Mouse (Mus musculus): ENCODE data around the gene Hes3.

DNA sequence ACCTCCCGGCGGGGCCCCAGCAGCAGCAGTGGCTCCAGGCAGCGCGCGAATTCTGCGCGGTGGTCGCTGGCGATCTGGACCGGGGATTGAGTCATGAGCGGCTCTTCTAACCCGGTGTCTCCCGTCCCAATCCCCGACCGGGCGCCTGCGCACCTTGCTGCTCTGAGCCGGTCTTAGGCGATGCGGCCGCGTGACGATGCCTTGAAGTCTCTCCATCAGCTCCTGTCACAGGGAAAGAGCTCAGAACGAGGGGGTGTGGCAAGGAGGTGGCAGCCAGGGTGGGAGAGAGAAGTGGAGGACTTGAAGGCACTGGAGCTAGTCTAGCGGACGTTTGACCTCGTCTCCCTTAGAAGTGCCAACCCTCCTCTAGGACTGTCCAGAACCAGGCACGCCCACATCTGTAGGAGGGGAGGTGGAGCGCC, 21.8 kb upstream of the Hes3 start:
- TF ChIP-seq CTCF (IDR thresholded peaks at IDR 0.05; ENCODE audit: low read depth, low read length) = no peak
- no peak for TF ChIP-seq POLR2A (IDR thresholded peaks at IDR 0.05; ENCODE audit: insufficient read depth, low read length)
- no peak for TF ChIP-seq EP300 (IDR thresholded peaks at IDR 0.05; ENCODE audit: insufficient read depth, low read depth, low read length)
